Mouse (Mus musculus) embryonic fibroblast, embryonic 13.5 days (primary cell): ENCODE measurements around the gene Nsd2.
"Not testable (repeated sequence)": the region's sequence is repeated elsewhere in the genome, so short reads cannot be mapped to it uniquely, and the experiment has no call there.

Experiments used
- CTCF ChIP-seq: IDR thresholded peaks from 2 replicates; pipeline ENCODE4 v1.5.1; 2011; ENCODE audit warnings: mild to moderate bottlenecking, control low read depth, low read length, moderate library complexity, borderline replicate concordance; ENCODE audit not compliant: insufficient read depth
- POLR2A ChIP-seq: IDR thresholded peaks from 2 replicates; pipeline ENCODE4 v1.6.1; 2011; ENCODE audit warnings: low read depth, mild to moderate bottlenecking, control low read depth, low read length, moderate library complexity

GRCm38 (mm10) chr5:33947035-33947434 is 126.5 kb downstream of the Nsd2 start:
- not testable (repeated sequence) for TF ChIP-seq CTCF, POLR2A
